Mouse (Mus musculus) heart, embryonic 10.5 days (tissue): Measurements from ENCODE around the gene Pax7. TPM values are rescaled to one million over a fixed set of nuclear protein-coding genes. Genes with fewer than 3 reads are reported as not detected.
A peak's percentile ranks its signal among the peaks of the same experiment; 100 is the strongest.

Source experiments
- DNase-seq: peaks from one replicate; pipeline ENCODE4 v3.0.0-alpha.2; 2017; ENCODE audit warnings: low spot score
- H3K27ac ChIP-seq: fragments of 300-500 bp; sonication (generic); 2 replicates; pipeline ENCODE4 v1.5.1; 2016; ENCODE audit warnings: mild to moderate bottlenecking
- H3K27me3 ChIP-seq: fragments of 300-500 bp; sonication (generic); 2 replicates; pipeline ENCODE4 v1.6.1; 2016; ENCODE audit warnings: mild to moderate bottlenecking; ENCODE audit not compliant: poor library complexity, insufficient read depth, severe bottlenecking
- H3K36me3 ChIP-seq: fragments of 300-500 bp; sonication (generic); 2 replicates; pipeline ENCODE4 v1.6.1; 2016; ENCODE audit warnings: mild to moderate bottlenecking, moderate library complexity
- H3K4me1 ChIP-seq: fragments of 300-500 bp; sonication (generic); 2 replicates; pipeline ENCODE4 v1.6.1; 2016; ENCODE audit warnings: mild to moderate bottlenecking
- H3K4me3 ChIP-seq: fragments of 300-500 bp; sonication (generic); 2 replicates; pipeline ENCODE4 v1.5.1; 2016; ENCODE audit warnings: mild to moderate bottlenecking, moderate library complexity
- H3K9me3 ChIP-seq: fragments of 300-500 bp; sonication (generic); 2 replicates; pipeline ENCODE4 v1.6.1; 2016; ENCODE audit warnings: mild to moderate bottlenecking, moderate library complexity
- WGBS: fragments of 180-500 bp; shearing (Covaris S2); methylation state at CpG from one replicate; pipeline ENCODE4 v1.1.7; 2016; 5-methylcytosine and 5-hydroxymethylcytosine counted together
- polyA plus RNA-seq: library from polyadenylated mRNA; unstranded; fragments of >200 nt; fragmentation: Nextera tagmentation; extraction: Ambion mirVana; gene quantifications from 2 replicates; pipeline ENCODE4 v1.2.1, GENCODE M21; 2016

Pax7 gene
- polyA plus RNA-seq, 1 experiment from 2014 or later, result 0.03 TPM

- H3K4me1 ChIP-seq, result peaks cover 43% of the 10 kb centered on the region
- no peak overlapping the region for H3K4me3 ChIP-seq
- 2% methylated on average over 9 of the region's 9 CpGs for WGBS
- DNase-seq, result no peak
- H3K27me3 ChIP-seq, result peaks cover 98% of the 10 kb centered on the region
- no peaks in the 10 kb centered on the region for H3K36me3 ChIP-seq
- no peaks in the 10 kb centered on the region for H3K9me3 ChIP-seq
- H3K27ac ChIP-seq, result no peak overlapping the region
These were observed 13.8 kb downstream of the Pax7 start for GRCm38 (mm10) chr4:139819411-139820030.

DNA sequence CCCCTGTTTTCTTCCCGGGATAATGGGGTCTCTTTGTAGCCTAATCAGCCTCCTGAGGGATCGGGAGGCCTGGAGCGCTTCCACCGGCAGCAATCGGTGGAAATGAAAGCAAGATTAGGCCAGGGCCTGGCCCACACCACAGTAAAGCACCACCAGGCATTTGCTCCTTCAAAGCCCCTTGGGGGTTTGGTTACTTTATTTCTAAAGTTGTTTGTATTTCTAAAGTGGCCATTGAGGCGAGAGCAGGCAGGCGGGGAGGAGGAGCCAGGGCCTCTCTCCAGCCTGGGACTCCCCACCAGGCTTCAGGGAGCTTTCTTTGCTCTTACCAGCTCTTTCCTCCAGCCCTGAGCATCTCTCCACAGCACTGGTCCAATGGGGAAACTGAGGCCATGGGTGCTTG is 15.2 kb downstream of the Pax7 start:
- no peak overlapping the region for H3K27ac ChIP-seq
- no peak overlapping the region for H3K4me3 ChIP-seq
- peaks cover 41% of the 10 kb centered on the region for H3K4me1 ChIP-seq
- DNase-seq, result no peak
- H3K36me3 ChIP-seq, result no peaks in the 10 kb centered on the region
- H3K9me3 ChIP-seq, result no peaks in the 10 kb centered on the region
- 0% methylated on average over 7 of the region's 7 CpGs for WGBS
- peaks cover 98% of the 10 kb centered on the region for H3K27me3 ChIP-seq

- H3K4me3 ChIP-seq, result no peak overlapping the region
- WGBS, result 9% methylated on average over 9 of the region's 9 CpGs
- H3K9me3 ChIP-seq, result no peaks in the 10 kb centered on the region
- H3K36me3 ChIP-seq, result no peaks in the 10 kb centered on the region
- no peak for DNase-seq
- H3K27me3 ChIP-seq, result peaks cover 98% of the 10 kb centered on the region
- no peak overlapping the region for H3K27ac ChIP-seq
- H3K4me1 ChIP-seq, result peaks cover 48% of the 10 kb centered on the region
These were observed 19.9 kb downstream of the Pax7 start for GRCm38 (mm10) chr4:139813371-139813960.

DNA sequence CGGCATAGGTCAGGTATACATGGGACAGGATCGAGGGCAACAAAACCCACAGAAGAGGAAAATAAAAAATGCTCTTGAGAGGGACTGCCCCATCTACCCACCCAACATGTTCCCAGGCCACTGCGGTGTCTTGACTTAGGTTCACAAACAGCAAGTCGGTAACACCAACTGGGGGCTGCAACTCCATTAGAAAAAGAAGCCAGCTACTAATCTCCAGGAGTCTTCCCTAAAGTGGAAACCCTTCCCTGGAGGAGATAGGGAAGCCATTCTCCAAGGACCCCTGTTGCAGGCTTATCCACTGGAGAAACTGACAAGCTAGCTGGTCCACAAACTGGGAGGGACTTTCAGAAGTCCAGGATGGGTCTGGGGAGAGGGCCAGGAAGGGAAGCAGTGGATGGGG is 21.4 kb downstream of the Pax7 start:
- H3K9me3 ChIP-seq, result no peaks in the 10 kb centered on the region
- 45% methylated on average over 4 of the region's 4 CpGs for WGBS
- H3K27ac ChIP-seq, result no peak overlapping the region
- DNase-seq, result no peak
- no peak overlapping the region for H3K4me3 ChIP-seq
- H3K36me3 ChIP-seq, result no peaks in the 10 kb centered on the region
- peaks cover 95% of the 10 kb centered on the region for H3K27me3 ChIP-seq
- peaks cover 44% of the 10 kb centered on the region for H3K4me1 ChIP-seq

DNA sequence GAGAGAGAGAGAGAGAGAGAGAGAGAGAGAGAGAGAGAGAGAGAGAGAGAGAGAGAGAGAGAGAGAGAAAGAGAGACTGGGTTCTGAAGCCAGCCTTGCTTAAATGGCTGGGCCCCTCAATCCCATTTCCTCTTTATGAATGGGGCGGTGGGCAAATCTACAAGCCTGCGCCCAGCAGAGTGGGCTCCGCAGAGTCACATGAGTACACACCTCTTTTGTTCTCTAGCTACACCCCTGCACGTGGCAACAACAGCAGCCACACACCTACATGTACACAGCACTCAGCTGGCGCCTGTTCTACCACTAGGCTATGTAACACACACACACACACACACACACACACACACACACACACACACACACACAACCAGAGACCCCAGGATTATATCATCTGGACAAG is 21.9 kb downstream of the Pax7 start:
- no peak for DNase-seq
- Histone ChIP-seq H3K27me3 (peaks cover 95% of the 10 kb centered on the region), H3K9me3 (no peaks in the 10 kb centered on the region), H3K4me3 (no peak overlapping the region), H3K4me1 (peaks cover 47% of the 10 kb centered on the region), H3K27ac (no peak overlapping the region), H3K36me3 (no peaks in the 10 kb centered on the region)
- 52% methylated on average over 5 of the region's 5 CpGs for WGBS

- Histone ChIP-seq H3K27ac (no peak overlapping the region), H3K27me3 (peaks cover 95% of the 10 kb centered on the region), H3K36me3 (no peaks in the 10 kb centered on the region), H3K4me1 (peaks cover 46% of the 10 kb centered on the region), H3K9me3 (no peaks in the 10 kb centered on the region), H3K4me3 (peak overlapping the region; percentile 33; the same call in 1 of the 2 replicates)
- DNase-seq, result no peak
- 2% methylated on average over 22 of the region's 22 CpGs for WGBS
These were observed 22.4 kb downstream of the Pax7 start for GRCm38 (mm10) chr4:139810762-139811438.

DNA sequence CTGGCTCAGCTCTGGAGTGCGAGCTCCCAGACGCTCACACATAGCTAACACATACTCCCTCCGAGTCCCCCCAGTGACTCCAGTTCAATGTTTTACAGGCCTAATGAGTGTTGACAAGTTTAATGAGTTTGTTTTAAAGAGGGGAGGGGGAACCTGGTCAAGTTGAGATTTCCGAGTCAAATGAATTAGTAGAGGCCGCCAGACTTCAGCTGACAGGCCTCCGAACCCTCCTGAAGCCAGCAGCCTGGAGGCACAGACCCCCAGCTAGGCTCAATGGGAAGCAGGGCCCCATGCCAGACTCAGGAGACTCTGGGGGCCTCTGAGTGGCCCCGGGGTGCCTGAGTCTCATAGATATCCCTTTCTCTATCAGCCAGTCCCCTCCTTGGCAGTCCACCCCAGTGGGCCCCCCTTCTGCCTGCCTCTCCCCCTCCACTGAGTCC is 23.9 kb downstream of the Pax7 start:
- no peak overlapping the region for H3K27ac ChIP-seq
- H3K27me3 ChIP-seq, result peaks cover 97% of the 10 kb centered on the region
- no peak for DNase-seq
- H3K4me3 ChIP-seq, result no peak overlapping the region
- 11% methylated on average over 7 of the region's 7 CpGs for WGBS
- H3K4me1 ChIP-seq, result peaks cover 49% of the 10 kb centered on the region
- no peaks in the 10 kb centered on the region for H3K9me3 ChIP-seq
- H3K36me3 ChIP-seq, result no peaks in the 10 kb centered on the region

GRCm38 (mm10) chr4:139807820-139808219 is 25.5 kb downstream of the Pax7 start:
- WGBS, result 19% methylated on average over 10 of the region's 10 CpGs
- H3K36me3 ChIP-seq, result no peaks in the 10 kb centered on the region
- H3K27ac ChIP-seq, result no peak overlapping the region
- no peak for DNase-seq
- H3K27me3 ChIP-seq, result peaks cover 97% of the 10 kb centered on the region
- H3K4me3 ChIP-seq, result no peak overlapping the region
- no peaks in the 10 kb centered on the region for H3K9me3 ChIP-seq
- H3K4me1 ChIP-seq, result peaks cover 42% of the 10 kb centered on the region

DNA sequence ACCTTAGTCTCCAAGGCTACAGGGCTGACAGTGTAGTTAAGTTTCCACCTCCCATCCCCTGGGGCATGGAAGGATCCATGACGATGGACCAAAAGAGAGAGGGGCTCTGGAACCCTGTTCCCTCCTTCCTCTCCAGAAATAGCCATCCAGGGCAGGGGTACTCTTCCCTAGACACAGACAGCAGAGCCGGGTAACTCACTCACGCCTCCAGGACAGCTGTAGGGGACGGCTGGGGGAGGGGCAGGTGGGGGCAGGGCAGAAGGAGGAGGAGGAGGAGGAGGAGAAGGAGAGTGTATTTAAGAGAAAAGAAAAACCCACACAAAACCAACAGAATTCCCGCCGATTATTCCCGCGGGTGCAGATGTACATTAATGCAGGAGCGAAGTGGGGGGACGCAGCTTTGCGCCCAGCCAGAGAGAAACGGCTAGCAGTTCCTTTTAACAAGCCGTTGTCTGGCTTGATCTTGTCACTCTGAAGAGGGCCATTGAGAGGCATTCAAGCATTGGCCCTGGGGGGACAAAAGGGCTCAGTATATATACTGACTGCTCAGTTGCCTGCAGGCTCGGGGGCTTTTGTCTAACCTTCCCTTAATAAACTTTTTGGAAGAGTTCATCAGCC is 26.0 kb downstream of the Pax7 start:
- no peaks in the 10 kb centered on the region for H3K36me3 ChIP-seq
- no peak for DNase-seq
- H3K27me3 ChIP-seq, result peaks cover 97% of the 10 kb centered on the region
- peaks cover 42% of the 10 kb centered on the region for H3K4me1 ChIP-seq
- peak overlapping the region; percentile 33; the same call in 1 of the 2 replicates for H3K4me3 ChIP-seq
- H3K9me3 ChIP-seq, result no peaks in the 10 kb centered on the region
- 8% methylated on average over 14 of the region's 14 CpGs for WGBS
- no peak overlapping the region for H3K27ac ChIP-seq

- peaks cover 30% of the 10 kb centered on the region for H3K4me1 ChIP-seq
- H3K9me3 ChIP-seq, result no peaks in the 10 kb centered on the region
- no peaks in the 10 kb centered on the region for H3K36me3 ChIP-seq
- 76% methylated on average over 8 of the region's 8 CpGs for WGBS
- H3K4me3 ChIP-seq, result no peak overlapping the region
- H3K27ac ChIP-seq, result no peak overlapping the region
- DNase-seq, result no peak
- peaks cover 97% of the 10 kb centered on the region for H3K27me3 ChIP-seq
These were observed 28.4 kb downstream of the Pax7 start for GRCm38 (mm10) chr4:139804896-139805295.

- Histone ChIP-seq H3K4me3 (no peak overlapping the region), H3K9me3 (no peaks in the 10 kb centered on the region), H3K27me3 (peaks cover 97% of the 10 kb centered on the region), H3K36me3 (no peaks in the 10 kb centered on the region), H3K27ac (no peak overlapping the region), H3K4me1 (peaks cover 22% of the 10 kb centered on the region)
- 58% methylated on average over 2 of the region's 2 CpGs for WGBS
- no peak for DNase-seq
These were observed 29.3 kb downstream of the Pax7 start for GRCm38 (mm10) chr4:139803981-139804380.

- WGBS, result 62% methylated on average over 10 of the region's 10 CpGs
- DNase-seq, result no peak
- Histone ChIP-seq H3K4me1 (no peaks in the 10 kb centered on the region), H3K4me3 (no peak overlapping the region), H3K27ac (no peak overlapping the region), H3K36me3 (no peaks in the 10 kb centered on the region), H3K9me3 (no peaks in the 10 kb centered on the region), H3K27me3 (peaks cover 99% of the 10 kb centered on the region)
These were observed 33.8 kb downstream of the Pax7 start for GRCm38 (mm10) chr4:139799436-139800100.
